Mouse (Mus musculus) forebrain, embryonic 13.5 days (tissue): ENCODE measurements around the gene Magi3. TPM values are rescaled to one million over a fixed set of nuclear protein-coding genes. Genes with fewer than 3 reads are reported as not detected.

Experiments used
- ATAC-seq: fragments of 200-750 bp; cut with Nextera tagmentation; 2 replicates; pipeline ENCODE4 v1.8.0; 2017
- H3K27ac ChIP-seq: fragments of 300-500 bp; sonication (generic); 2 replicates; pipeline ENCODE4 v1.5.1; 2015; ENCODE audit warnings: inconsistent platforms, mild to moderate bottlenecking, moderate library complexity
- H3K27me3 ChIP-seq: fragments of 300-500 bp; sonication (generic); 2 replicates; pipeline ENCODE4 v1.6.1; 2015; ENCODE audit warnings: mild to moderate bottlenecking, inconsistent platforms
- H3K36me3 ChIP-seq: fragments of 300-500 bp; sonication (generic); 2 replicates; pipeline ENCODE4 v1.6.1; 2015; ENCODE audit warnings: mild to moderate bottlenecking, inconsistent platforms; ENCODE audit not compliant: poor library complexity, severe bottlenecking
- H3K4me1 ChIP-seq: fragments of 300-500 bp; sonication (generic); 2 replicates; pipeline ENCODE4 v1.6.1; 2015; ENCODE audit warnings: inconsistent platforms
- H3K4me2 ChIP-seq: fragments of 300-500 bp; sonication (generic); 2 replicates; pipeline ENCODE4 v1.6.1; 2015; ENCODE audit warnings: inconsistent platforms, mild to moderate bottlenecking, moderate library complexity
- H3K4me3 ChIP-seq: fragments of 300-500 bp; sonication (generic); 2 replicates; pipeline ENCODE4 v1.5.1; 2015; ENCODE audit warnings: mild to moderate bottlenecking, inconsistent platforms
- H3K9ac ChIP-seq: fragments of 300-500 bp; sonication (generic); 2 replicates; pipeline ENCODE4 v1.6.1; 2015; ENCODE audit warnings: mild to moderate bottlenecking, inconsistent platforms
- H3K9me3 ChIP-seq: fragments of 300-500 bp; sonication (generic); replicated peaks from 2 replicates; pipeline ENCODE4 v1.6.1; 2016; ENCODE audit warnings: inconsistent platforms
- WGBS: fragments of 180-500 bp; shearing (Covaris S2); methylation state at CpG from one replicate; pipeline ENCODE4 v1.1.7; 2015; 5-methylcytosine and 5-hydroxymethylcytosine counted together
- polyA plus RNA-seq: library from polyadenylated mRNA; unstranded; fragments of >200 nt; fragmentation: Nextera tagmentation; extraction: Ambion mirVana; gene quantifications from 2 replicates; pipeline ENCODE4 v1.2.1, GENCODE M21; 2015

Gene Magi3
- polyA plus RNA-seq, 1 experiment from 2014 or later: 5.2 TPM

DNA sequence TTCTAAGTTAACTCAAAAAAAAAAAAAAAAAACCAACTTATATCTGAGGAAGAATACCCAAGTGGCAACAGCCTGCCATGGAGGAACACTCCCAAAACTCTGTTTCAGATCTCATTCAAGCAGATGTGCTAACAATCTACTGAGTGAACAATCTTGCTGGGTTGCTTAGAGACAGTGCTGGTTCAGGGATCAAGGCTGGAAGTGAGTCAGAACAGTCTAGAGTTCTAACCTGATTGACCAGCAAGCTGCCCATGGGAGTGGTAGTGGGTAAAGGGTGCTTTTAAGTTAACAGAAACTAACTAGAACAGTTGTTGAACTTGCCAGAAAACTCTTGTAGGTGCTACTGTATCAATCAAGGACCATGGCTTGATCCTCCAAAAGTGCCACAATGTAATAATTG is 118.9 kb downstream of the Magi3 start:
- H3K4me1 ChIP-seq: no peaks in the 10 kb centered on the region
- no peaks in the 10 kb centered on the region for H3K9me3 ChIP-seq
- no peaks in the 10 kb centered on the region for H3K36me3 ChIP-seq
- no peaks in the 10 kb centered on the region for H3K27me3 ChIP-seq
- no peak overlapping the region for H3K27ac ChIP-seq
- H3K9ac ChIP-seq: no peak overlapping the region
- no peak overlapping the region for H3K4me2 ChIP-seq
- no peak for ATAC-seq
- no peak overlapping the region for H3K4me3 ChIP-seq

DNA sequence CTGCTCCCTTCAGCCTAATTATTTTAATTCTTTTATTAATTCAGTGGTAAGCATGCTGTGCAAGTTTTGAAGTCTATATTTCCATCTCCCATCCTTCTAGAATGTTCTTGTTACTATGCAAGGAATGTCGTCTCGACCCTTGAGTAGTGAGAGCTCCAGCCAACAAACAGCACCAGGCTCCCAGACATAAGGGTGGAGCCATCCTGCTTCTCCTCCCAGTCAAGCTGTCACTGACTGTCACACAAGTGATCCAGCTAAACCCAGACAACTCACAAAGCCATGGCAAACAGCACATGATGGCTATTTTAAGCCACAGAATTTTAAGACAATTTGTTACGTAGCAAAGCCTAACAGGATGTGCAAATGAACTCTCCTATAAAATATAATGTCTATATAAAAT is 124.2 kb downstream of the Magi3 start:
- 60% methylated on average over 3 of the region's 3 CpGs for WGBS
- H3K27ac ChIP-seq: no peak overlapping the region
- no peak overlapping the region for H3K4me3 ChIP-seq
- H3K9me3 ChIP-seq: no peaks in the 10 kb centered on the region
- H3K27me3 ChIP-seq: no peaks in the 10 kb centered on the region
- H3K4me1 ChIP-seq: no peaks in the 10 kb centered on the region
- no peak for ATAC-seq
- H3K36me3 ChIP-seq: peaks cover 3% of the 10 kb centered on the region
- H3K4me2 ChIP-seq: no peak overlapping the region
- no peak overlapping the region for H3K9ac ChIP-seq

DNA sequence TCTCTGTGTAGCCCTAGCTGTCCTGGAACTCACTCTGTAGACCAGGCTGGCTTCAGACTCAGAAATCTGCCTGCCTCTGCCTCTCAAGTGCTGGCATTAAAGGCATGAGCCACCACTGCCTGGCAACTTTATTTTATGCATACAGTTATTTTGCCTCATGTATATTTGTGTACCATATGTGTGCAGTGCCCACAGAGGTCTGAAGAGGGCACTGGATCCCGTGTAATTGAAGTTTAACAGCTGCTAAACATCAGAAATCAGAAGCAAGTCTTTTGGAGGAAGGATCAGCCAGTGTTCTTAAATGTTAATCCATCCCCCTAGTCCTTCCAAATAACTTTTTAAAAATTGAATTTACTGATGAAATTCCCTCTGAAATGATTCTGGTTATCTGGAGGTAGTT is 125.5 kb downstream of the Magi3 start:
- ATAC-seq: no peak

DNA sequence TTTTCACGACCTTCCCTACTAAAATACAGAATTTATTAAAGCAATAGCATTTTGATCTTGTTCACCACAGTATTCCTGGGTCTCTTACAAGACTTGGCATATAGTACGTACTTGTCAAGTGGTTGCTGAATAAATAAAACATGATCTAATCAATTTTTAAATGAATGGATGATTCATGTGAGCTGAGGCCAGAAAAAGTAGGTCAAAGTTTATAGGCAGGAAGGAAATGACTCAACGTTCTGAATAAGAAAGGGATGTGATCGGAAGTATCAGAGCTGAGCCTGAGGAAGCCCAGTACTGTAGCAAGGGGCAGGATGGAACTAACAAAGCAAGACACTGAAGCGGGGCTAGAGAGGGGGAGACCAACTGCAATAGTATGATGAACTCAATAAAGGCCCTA is 127.4 kb downstream of the Magi3 start:
- Histone ChIP-seq H3K36me3 (peaks cover 3% of the 10 kb centered on the region), H3K4me1 (no peaks in the 10 kb centered on the region), H3K9ac (no peak overlapping the region), H3K9me3 (no peaks in the 10 kb centered on the region), H3K4me3 (no peak overlapping the region), H3K27me3 (no peaks in the 10 kb centered on the region), H3K4me2 (no peak overlapping the region), H3K27ac (no peak overlapping the region)
- no peak for ATAC-seq
- 86% methylated on average over 5 of the region's 5 CpGs for WGBS

More for the DNA sequence above, 125.5 kb downstream of the Magi3 start:
- Histone ChIP-seq H3K27me3 (no peaks in the 10 kb centered on the region), H3K36me3 (peaks cover 3% of the 10 kb centered on the region), H3K27ac (no peak overlapping the region), H3K4me3 (no peak overlapping the region), H3K4me2 (no peak overlapping the region), H3K4me1 (no peaks in the 10 kb centered on the region), H3K9me3 (no peaks in the 10 kb centered on the region), H3K9ac (no peak overlapping the region)
- WGBS: 89% methylated on average over 1 of the region's 1 CpGs

DNA sequence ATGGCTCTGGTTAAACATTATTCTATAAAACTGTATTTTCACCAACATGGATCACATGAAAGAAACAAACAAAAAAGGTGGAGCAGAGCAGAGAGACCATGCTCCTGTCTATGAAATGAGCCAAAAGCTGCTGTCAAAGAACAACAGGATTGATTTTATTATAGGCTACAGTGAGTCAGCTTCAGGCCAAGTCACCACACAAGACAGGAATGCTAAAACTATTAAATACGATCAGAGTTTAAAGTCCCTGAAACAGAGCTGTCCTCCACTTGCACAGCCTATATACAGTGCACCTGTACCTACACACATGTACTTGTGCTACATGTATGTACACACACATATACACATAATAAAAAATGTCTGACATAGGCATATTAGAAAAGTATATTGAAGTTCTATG is 138.1 kb downstream of the Magi3 start:
- Histone ChIP-seq H3K36me3 (peaks cover 3% of the 10 kb centered on the region; the same call in 1 of the 2 replicates), H3K27me3 (no peaks in the 10 kb centered on the region), H3K27ac (no peak overlapping the region), H3K9me3 (no peaks in the 10 kb centered on the region), H3K4me1 (no peaks in the 10 kb centered on the region), H3K4me3 (no peak overlapping the region), H3K4me2 (no peak overlapping the region), H3K9ac (no peak overlapping the region)
- WGBS: 76% methylated on average over 1 of the region's 1 CpGs
- no peak for ATAC-seq

DNA sequence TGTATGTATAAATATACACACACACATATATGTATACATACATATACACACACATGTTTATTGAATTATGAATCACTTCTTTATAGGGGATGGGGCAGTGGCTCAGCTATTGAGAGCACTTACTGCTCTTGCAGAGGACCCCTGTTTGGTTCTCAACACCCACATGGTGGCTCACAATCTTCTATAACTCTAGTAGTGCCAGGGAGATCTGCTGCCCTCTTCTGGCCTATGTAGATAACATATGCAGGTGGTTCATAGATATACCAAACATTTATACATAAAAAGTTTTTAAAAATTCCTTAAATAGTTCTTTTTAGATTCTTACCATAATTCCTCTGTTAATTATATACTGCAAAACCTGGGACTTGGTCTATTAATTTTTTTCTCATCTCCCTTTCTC is 141.4 kb downstream of the Magi3 start:
- H3K9ac ChIP-seq: no peak overlapping the region
- H3K4me3 ChIP-seq: no peak overlapping the region
- no peaks in the 10 kb centered on the region for H3K27me3 ChIP-seq
- H3K36me3 ChIP-seq: peaks cover 3% of the 10 kb centered on the region; the same call in 1 of the 2 replicates
- H3K27ac ChIP-seq: no peak overlapping the region
- H3K4me2 ChIP-seq: no peak overlapping the region
- no peaks in the 10 kb centered on the region for H3K4me1 ChIP-seq
- H3K9me3 ChIP-seq: no peaks in the 10 kb centered on the region
- ATAC-seq: no peak

DNA sequence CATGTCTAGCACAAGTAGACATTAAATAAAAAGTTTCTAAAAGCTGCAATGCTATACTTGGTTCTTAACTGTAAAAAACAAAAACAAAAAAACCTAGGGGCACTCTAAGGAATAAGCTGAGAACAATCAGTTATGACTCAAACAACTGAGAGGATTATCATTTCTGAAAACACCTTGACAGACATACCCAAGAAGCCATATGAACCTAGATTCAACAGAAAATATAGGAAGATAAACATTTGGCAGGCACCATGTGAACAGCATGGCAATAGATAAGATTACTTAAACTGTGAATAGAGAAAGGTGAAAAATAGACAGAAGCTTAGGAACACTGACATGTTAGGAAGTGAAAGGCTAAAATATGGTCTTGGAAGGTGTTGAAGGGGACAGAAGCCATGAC is 150.8 kb downstream of the Magi3 start:
- ATAC-seq: no peak
- no peaks in the 10 kb centered on the region for H3K4me1 ChIP-seq
- no peaks in the 10 kb centered on the region for H3K9me3 ChIP-seq
- H3K4me3 ChIP-seq: no peak overlapping the region
- no peaks in the 10 kb centered on the region for H3K36me3 ChIP-seq
- no peak overlapping the region for H3K9ac ChIP-seq
- no peaks in the 10 kb centered on the region for H3K27me3 ChIP-seq
- H3K27ac ChIP-seq: no peak overlapping the region
- H3K4me2 ChIP-seq: no peak overlapping the region

DNA sequence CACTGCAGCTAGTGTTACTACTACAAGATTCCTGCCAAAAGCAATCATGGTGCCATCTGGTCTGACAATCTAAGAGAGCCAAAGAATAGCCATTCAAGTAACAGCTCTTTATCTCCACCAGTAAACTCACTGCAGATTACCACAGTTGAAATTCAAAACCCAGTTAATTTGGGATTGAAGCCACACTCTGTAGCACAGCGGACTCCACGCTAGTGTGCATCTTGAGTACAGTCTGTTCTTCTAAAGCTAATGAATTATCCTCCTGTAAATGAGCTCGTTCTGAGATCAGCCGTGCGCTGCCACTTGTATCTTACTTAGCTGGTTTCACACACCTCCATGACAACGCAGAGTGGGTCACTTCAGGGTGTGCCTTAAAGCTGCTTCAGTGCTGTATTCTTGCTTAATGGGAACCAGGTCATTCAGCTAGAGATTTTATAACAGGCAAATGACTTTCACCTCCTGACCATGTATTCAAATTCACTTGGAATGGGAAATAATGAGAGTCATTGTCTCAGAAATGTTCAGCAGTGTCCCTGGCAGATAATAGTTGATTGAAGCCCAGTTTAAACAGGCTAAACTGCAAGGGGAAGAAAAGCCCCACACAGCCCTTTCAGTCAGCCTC is 161.1 kb downstream of the Magi3 start:
- ATAC-seq: peak; percentile 98
- Histone ChIP-seq H3K4me2 (peak overlapping the region; percentile 37), H3K4me1 (peaks cover 16% of the 10 kb centered on the region), H3K27me3 (no peaks in the 10 kb centered on the region), H3K9ac (no peak overlapping the region), H3K36me3 (no peaks in the 10 kb centered on the region), H3K9me3 (no peaks in the 10 kb centered on the region), H3K4me3 (no peak overlapping the region), H3K27ac (peak overlapping the region; percentile 83)
- WGBS: 7% methylated on average over 6 of the region's 6 CpGs

DNA sequence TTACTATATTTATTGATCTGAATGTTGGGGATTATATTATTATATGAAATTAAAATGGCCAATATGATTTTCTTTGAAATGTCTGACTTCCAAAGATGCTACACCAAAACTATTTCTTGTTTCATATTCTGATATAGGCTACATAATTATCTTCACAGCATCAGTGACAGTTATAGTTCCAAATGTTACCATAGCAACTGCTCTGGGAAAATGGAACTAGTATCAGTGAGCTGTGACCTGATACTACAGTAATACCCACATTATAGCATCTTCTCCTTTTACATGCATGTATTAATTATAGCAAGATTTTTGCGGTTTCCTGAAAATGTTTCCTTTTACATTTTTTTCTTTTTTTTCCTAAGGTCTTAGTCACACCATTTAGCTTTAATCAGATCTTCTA is 187.4 kb downstream of the Magi3 start:
- no peaks in the 10 kb centered on the region for H3K4me1 ChIP-seq
- H3K4me2 ChIP-seq: no peak overlapping the region
- no peak overlapping the region for H3K4me3 ChIP-seq
- H3K27me3 ChIP-seq: no peaks in the 10 kb centered on the region
- WGBS: 89% methylated on average over 1 of the region's 1 CpGs
- no peaks in the 10 kb centered on the region for H3K9me3 ChIP-seq
- no peak overlapping the region for H3K27ac ChIP-seq
- no peak overlapping the region for H3K9ac ChIP-seq
- peaks cover 3% of the 10 kb centered on the region; the same call in 1 of the 2 replicates for H3K36me3 ChIP-seq
- no peak for ATAC-seq

DNA sequence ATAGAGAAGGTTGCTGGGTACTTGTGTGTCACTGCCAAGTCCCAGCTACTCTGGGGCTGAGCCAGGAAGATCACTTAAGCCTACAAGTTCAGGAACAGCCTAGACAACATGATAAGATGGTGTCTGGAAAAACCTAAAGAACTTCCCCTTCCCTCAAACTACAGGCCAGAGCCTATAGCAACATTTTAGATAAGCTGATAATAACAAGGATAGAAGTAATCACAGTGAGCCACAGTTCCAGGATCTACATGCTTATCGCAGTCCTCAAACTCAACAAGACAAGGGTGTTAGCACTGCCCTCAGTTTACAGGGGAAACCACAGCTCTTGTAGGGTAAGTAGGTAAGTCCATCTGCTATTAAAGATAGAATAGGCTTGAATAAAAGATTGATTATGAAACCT is 188.1 kb downstream of the Magi3 start:
- Histone ChIP-seq H3K9ac (no peak overlapping the region), H3K27me3 (no peaks in the 10 kb centered on the region), H3K4me3 (no peak overlapping the region), H3K4me2 (no peak overlapping the region), H3K27ac (no peak overlapping the region), H3K36me3 (0 out of 2 replicates have a peak, but pooled peaks cover 3% of the 10 kb centered on the region), H3K4me1 (no peaks in the 10 kb centered on the region), H3K9me3 (no peaks in the 10 kb centered on the region)
- WGBS: 97% methylated on average over 1 of the region's 1 CpGs
- no peak for ATAC-seq

DNA sequence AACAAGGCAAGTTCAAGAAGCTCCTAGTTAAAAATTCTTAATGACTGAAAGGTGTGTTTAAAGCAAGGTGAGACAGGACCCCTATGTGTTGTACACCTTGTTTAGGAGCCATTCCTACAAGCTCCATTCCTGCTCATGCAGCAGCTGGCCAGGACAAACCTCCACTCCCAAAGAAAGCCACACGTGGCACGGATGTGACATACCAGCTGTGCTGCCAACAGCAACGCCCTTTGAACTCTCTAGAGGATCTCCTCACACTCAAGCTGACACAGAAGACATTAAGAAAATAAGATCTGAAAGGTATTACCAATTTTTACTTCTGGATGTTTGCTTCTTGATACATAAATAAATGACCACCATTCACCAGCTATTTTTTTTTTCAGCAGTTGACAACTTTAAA is 193.2 kb downstream of the Magi3 start:
- H3K27me3 ChIP-seq: no peaks in the 10 kb centered on the region
- 53% methylated on average over 3 of the region's 3 CpGs for WGBS
- no peak for ATAC-seq
- H3K27ac ChIP-seq: no peak overlapping the region
- H3K9ac ChIP-seq: no peak overlapping the region
- H3K4me2 ChIP-seq: no peak overlapping the region
- H3K9me3 ChIP-seq: no peaks in the 10 kb centered on the region
- H3K4me3 ChIP-seq: no peak overlapping the region
- H3K36me3 ChIP-seq: peaks cover 18% of the 10 kb centered on the region
- no peaks in the 10 kb centered on the region for H3K4me1 ChIP-seq

DNA sequence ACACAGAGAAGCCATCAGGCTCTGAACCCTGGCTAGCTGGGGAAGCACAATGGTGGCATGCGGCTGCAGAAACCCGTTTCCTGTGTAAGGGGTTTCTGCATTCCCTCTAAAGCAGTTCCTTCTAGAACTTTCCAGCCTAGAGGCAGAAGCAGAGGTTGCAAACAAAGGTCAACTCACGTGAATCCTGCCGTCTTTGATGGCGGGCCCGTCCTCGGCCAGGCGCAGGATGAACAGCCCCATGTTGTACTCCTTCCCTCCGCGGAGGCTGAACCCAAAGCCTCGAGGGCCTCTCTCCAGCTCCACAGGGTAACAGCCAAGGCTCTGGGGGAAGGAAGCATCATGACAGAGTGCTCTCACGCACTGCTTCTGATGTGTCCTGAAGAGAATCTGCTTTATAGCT is 200.1 kb downstream of the Magi3 start:
- Histone ChIP-seq H3K4me3 (no peak overlapping the region), H3K9ac (no peak overlapping the region), H3K27ac (no peak overlapping the region), H3K36me3 (peaks cover 31% of the 10 kb centered on the region), H3K4me2 (no peak overlapping the region), H3K4me1 (no peaks in the 10 kb centered on the region), H3K27me3 (no peaks in the 10 kb centered on the region), H3K9me3 (no peaks in the 10 kb centered on the region)
- ATAC-seq: no peak
- WGBS: 87% methylated on average over 12 of the region's 12 CpGs

DNA sequence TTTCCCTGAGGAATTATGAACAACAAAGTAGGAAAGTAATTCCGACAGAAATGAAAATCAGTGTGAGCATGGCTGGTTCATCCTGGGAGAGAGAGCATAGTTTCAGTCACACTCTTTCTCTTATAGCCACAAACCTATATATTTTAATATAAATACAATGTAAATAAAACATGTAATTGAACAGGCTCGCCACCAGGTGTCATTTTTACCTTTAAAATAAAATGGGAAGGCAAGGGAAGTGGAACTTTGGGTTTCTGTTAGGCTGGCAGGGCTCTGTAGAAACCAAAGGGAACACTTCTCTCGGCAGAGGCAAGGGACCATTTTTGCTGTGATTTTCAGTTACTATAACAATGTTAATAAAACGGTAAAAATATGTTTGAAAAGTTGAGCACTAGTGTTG is 200.7 kb downstream of the Magi3 start:
- no peaks in the 10 kb centered on the region for H3K27me3 ChIP-seq
- no peak overlapping the region for H3K4me3 ChIP-seq
- no peak overlapping the region for H3K27ac ChIP-seq
- H3K9ac ChIP-seq: no peak overlapping the region
- H3K4me2 ChIP-seq: no peak overlapping the region
- H3K9me3 ChIP-seq: no peaks in the 10 kb centered on the region
- H3K4me1 ChIP-seq: no peaks in the 10 kb centered on the region
- WGBS: 66% methylated on average over 4 of the region's 4 CpGs
- peaks cover 37% of the 10 kb centered on the region for H3K36me3 ChIP-seq
- ATAC-seq: no peak
